Mouse (Mus musculus): Measurements from ENCODE around the gene Olfr1313.

GRCm38 (mm10) chr2:112024312-112024711 is 53.3 kb downstream of the Olfr1313 start, which contains the start of gene Olfr1311:
- TF ChIP-seq CTCF (IDR thresholded peaks at IDR 0.05; ENCODE audit: control insufficient read depth, insufficient read depth, low read length) (no peak), POLR2A (IDR thresholded peaks at IDR 0.05; ENCODE audit: borderline replicate concordance, control insufficient read depth, low read depth, low read length) (no peak)

Measured in bone marrow, adult 2 months (tissue).